Mouse (Mus musculus): ENCODE measurements around the gene Hnrnpul2.
"Not testable (repeated sequence)": the region's sequence is repeated elsewhere in the genome, so short reads cannot be mapped to it uniquely, and the experiment has no call there.

Gene Hnrnpul2

GRCm38 (mm10) chr19:8848356-8848755 lies 28.5 kb downstream of the Hnrnpul2 start:
- ATAC-seq (ENCODE audit: insufficient number of reproducible peaks, low FRiP score, low TSS enrichment): no peak

DNA sequence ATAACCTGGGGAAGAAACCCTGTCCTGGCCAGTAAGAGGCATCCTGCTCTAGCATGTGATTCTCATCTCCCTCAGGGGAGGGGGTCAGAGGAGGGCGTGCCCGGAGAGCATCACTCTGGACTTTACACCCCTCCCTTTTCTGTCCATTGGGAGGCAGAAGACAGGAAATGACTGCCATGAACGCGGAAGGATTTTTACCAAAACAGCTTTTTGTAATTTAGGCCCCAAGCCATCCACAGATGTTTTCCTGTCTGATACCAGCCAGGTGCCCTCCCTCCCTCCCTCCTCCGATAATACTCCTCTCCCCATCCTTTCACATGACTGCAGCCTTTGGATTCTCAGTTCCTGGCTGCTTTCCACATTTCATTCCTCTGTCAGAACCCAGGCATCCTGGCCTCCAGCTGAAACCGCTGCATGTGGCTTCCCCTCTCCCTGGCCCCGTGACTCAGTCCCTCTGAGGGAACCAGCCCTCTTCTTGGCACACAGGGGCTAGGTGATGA lies 30.6 kb downstream of the Hnrnpul2 start, which contains the start of gene Lrrn4cl:
Gene Lrrn4cl, plus strand, starts transcription at position 367 of the 500 bp plus-strand sequence.
- no peak for ATAC-seq (ENCODE audit: insufficient number of reproducible peaks, low FRiP score, low TSS enrichment)

DNA sequence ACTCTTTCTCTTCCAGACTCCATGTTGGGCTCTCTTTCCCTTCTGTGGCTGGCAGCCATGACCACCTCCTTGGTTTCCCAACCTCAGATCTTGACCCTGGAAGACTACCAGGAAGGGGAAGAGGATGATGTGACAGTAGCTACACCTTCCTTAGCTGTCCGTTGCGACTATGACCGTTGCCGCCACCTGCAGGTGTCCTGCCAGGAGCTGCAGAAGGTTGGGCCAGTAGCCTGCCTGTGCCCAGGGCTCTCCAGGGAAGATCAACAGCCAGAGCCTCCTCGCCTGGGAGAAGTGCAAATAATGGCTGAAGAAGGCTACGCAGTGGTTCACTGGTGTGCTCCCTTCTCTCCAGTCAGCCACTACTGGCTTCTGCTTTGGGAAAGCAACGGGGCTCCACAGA lies 31.8 kb downstream of the Hnrnpul2 start:
- no peak for ATAC-seq (ENCODE audit: insufficient number of reproducible peaks, low FRiP score, low TSS enrichment)

DNA sequence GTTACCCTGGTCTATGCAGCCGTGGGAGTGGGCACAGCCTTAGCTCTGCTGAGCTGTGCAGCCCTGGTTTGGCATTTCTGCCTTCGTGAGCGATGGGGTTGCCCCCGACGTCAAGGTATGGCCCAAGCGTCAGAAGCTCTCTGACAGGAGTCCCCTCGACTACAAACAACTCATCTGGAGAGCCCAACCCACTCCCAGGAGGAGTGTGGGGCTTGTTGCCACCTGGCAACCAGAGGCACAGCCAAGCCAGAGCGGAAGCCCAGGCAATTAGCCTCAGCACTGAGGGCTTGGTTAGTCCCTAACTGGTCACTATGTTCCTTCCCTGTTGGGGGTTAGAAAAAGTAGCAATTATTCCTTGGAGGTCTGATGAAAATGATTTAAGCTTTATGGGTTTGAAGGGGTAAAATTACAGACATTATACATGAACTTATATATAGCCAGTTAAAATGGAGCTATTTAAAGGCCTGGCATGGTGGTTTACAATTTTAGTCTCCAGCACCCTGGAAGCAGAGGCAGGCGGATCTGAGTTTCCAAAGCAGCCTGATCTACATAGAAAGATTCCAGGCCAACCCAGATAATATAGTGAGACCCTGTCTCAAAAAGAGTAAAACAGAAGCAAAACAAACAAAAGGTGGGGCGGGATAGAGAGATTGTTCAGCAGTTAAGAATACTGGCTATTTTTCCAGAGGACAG lies 32.6 kb downstream of the Hnrnpul2 start:
- no peak for ATAC-seq (ENCODE audit: insufficient number of reproducible peaks, low FRiP score, low TSS enrichment)

GRCm38 (mm10) chr19:8853117-8853516 lies 33.3 kb downstream of the Hnrnpul2 start:
- ATAC-seq (ENCODE audit: insufficient number of reproducible peaks, low FRiP score, low TSS enrichment): no peak

DNA sequence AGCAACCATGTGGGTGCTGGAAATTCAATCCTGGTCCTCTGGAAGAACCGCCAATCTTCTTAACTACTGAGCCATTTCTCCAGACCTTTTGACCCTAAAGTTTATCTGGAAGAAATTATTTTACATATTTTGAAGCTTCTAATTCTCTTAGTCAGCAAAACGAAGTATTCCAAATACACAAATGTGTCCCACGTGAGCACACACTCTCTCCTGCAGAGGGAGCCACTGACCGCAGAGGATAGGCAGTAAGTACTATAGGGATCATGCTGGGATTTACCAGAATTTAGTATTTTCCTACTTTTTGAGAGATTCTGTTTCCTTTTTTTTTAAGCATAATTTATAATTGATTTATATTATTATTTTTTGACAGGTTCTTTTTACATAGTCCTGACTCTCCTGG lies 37.9 kb downstream of the Hnrnpul2 start:
- no peak for ATAC-seq (ENCODE audit: insufficient number of reproducible peaks, low FRiP score, low TSS enrichment)

- no peak for ATAC-seq (ENCODE audit: insufficient number of reproducible peaks, low FRiP score, low TSS enrichment)
These were observed 39.2 kb downstream of the Hnrnpul2 start for GRCm38 (mm10) chr19:8859018-8859417.

DNA sequence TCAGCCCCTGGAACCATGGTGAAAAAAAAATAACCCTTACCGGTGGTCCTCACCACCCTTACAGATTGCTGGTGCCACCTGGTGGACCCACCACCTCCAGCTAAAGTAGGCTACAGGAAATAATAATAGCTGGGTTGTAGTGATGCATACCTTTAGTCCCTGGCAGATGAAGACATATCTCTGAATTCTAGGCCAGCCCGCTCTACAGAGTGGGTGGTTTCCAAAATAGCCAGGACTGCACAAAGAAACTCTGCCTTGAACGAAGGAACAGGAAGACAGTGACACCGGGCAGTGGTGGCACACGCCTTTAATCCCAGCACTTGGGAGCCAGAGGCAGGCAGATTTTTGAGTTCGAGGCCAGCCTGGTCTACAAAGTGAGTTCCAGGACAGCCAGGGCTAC lies 44.5 kb downstream of the Hnrnpul2 start:
- no peak for ATAC-seq (ENCODE audit: insufficient number of reproducible peaks, low FRiP score, low TSS enrichment)

- not testable (repeated sequence) for ATAC-seq (ENCODE audit: insufficient number of reproducible peaks, low FRiP score, low TSS enrichment)
These were observed 50.6 kb downstream of the Hnrnpul2 start for GRCm38 (mm10) chr19:8870381-8870780.

GRCm38 (mm10) chr19:8870838-8871237 lies 51.0 kb downstream of the Hnrnpul2 start:
- ATAC-seq (ENCODE audit: insufficient number of reproducible peaks, low FRiP score, low TSS enrichment): no peak

DNA sequence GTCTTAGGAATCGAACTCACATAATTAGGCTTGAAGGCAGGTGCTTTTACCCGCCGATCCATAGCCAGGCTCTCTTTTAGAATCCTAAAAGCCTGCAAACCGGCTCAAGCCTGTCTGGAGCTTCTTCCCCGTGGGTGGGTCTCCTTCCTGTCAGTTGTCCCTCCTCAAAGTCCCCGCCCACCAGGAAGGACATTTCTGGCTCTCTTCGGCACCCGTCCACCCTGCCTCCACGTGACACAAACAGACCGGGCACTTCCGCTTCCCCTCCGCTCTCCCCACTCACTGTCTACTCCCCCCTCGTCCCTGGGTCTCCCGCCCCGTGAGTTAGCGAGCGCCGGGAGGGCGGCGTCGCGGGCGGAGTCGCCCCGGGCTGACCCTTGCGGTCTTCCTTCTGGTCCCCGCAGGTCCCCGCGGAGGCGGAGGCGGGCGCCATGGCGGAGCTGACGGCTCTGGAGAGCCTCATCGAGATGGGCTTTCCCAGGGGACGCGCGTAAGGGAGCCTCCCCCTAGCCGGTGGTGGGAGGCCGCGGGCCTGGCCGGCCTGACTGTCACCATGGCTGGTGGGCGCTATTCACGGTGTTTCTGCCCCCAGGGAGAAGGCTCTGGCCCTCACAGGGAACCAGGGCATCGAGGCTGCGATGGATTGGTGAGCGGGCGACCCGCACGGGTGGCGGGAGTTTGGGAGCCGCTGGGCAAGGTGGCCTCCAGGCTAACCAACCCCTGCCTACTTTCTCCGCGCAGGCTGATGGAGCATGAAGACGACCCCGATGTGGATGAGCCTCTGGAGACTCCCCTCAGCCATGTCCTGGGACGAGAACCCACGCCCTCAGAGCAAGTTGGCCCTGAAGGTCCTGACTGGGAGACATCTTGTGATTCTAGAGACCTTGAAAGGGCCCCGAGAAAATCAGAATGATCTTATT lies 51.7 kb downstream of the Hnrnpul2 start, which contains the start of gene Ubxn1:
Gene Ubxn1, plus strand, starts transcription at position 230 of the 920 bp plus-strand sequence.
- peak; percentile 89 for ATAC-seq (ENCODE audit: insufficient number of reproducible peaks, low FRiP score, low TSS enrichment)

GRCm38 (mm10) chr19:8872266-8872840 lies 52.5 kb downstream of the Hnrnpul2 start:
- ATAC-seq (ENCODE audit: insufficient number of reproducible peaks, low FRiP score, low TSS enrichment): no peak

- ATAC-seq (ENCODE audit: insufficient number of reproducible peaks, low FRiP score, low TSS enrichment): no peak
These were observed 55.2 kb downstream of the Hnrnpul2 start for GRCm38 (mm10) chr19:8875031-8875430.

GRCm38 (mm10) chr19:8880311-8881033 lies 60.7 kb downstream of the Hnrnpul2 start, which contains the start of gene Uqcc3:
Gene Uqcc3 (minus strand): TSS chr19:8880923.
- peak; percentile 82 for ATAC-seq (ENCODE audit: insufficient number of reproducible peaks, low FRiP score, low TSS enrichment)

- ATAC-seq (ENCODE audit: insufficient number of reproducible peaks, low FRiP score, low TSS enrichment): no peak
These were observed 61.2 kb downstream of the Hnrnpul2 start for GRCm38 (mm10) chr19:8881034-8881392.

DNA sequence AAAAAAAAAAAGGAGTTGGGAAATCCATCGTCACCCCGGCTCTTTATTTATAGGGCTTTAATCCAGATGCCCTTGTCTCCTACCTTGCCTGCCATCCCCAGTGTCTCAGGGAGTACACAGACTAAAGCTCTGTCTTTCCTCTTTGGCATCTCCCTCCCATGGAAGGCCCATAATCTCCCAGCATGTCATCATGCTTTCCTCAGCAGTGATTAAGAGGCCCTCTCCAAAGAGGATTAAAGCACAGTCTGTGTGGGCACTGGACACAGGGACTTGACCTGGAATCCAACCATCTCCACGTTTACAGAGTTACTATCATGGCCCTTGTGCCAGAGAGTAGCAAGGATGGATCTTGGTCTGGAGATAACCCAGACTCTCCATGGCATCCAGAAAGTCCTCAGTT lies 63.8 kb downstream of the Hnrnpul2 start, which contains the start of the genes Lbhd1 and Gm49403:
Gene Lbhd1, plus strand, starts transcription at position 117 of the 400 bp plus-strand sequence.
Gene Gm49403, plus strand, starts transcription at position 315 of the 400 bp plus-strand sequence.
- ATAC-seq (ENCODE audit: insufficient number of reproducible peaks, low FRiP score, low TSS enrichment): no peak

All from cerebellum, adult (tissue).